Mouse (Mus musculus) ES-E14 (cell line): ENCODE measurements around the gene Znrf2.

ENCODE experiments used
- MAFK ChIP-seq: IDR thresholded peaks from 2 replicates; pipeline ENCODE4 v1.6.1; 2014; ENCODE audit warnings: mild to moderate bottlenecking, low read depth, low read length, inconsistent platforms; ENCODE audit not compliant: insufficient read depth
- ZC3H11A ChIP-seq: IDR thresholded peaks from 2 replicates; pipeline ENCODE4 v1.6.1; 2012; ENCODE audit warnings: low read depth, mild to moderate bottlenecking, inconsistent platforms, low read length, borderline replicate concordance

DNA sequence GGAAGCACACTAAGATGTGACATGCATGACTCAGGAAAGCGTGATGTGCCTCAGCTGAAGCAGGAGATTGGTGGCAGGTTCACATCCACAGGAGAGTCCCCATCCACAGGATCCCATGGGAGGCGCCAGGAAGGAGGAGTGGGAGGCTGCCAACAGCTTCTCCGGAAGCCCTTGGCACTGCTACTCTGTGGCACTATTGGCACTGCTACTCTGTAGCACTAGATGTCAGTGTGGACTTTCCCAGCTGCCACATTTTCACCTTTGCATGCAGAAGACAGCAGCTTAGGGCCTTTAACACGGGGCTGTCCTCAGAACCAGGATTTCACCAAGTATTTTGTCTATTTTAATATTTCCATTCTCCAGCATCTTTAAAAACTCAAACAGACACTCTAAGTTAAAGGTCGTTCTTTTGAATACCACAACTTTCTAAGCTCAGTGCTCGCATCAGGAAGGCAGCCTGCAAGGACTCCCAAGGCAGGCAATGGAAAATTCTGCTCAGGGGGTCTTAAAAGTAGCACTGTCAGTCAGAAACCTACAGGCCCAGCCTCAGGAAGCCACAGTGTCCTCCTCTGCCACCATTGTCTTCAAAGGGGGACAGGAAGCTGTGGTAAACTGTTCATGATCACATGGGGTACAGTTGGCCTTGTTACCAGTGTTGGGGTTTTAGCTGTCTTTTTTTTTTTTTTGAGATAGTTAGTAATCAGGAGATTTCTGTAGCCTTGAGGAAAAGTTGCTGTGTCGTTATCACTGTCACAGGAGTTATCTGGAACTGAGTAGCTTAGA, 7.0 kb upstream of the Znrf2 start:
- TF ChIP-seq MAFK = no peak
- TF ChIP-seq ZC3H11A = no peak
